Mouse (Mus musculus) layer of hippocampus, adult 2 months (tissue): Measurements from ENCODE around the gene Clybl. TPM values are rescaled to one million over a fixed set of nuclear protein-coding genes. Genes with fewer than 3 reads are reported as not detected.

ENCODE experiments used
- DNase-seq, 2 experiments: peaks; one replicate each; pipeline ENCODE4 v3.0.0; 2022; ENCODE audit warnings: low spot score in 2 of 2
- H3K27ac ChIP-seq: fragments of 200-600 bp; 2 replicates; pipeline ENCODE4 v1.8.1; 2022
- H3K4me3 ChIP-seq: fragments of 200-600 bp; 2 replicates; pipeline ENCODE4 v1.8.1; 2022; ENCODE audit warnings: mild to moderate bottlenecking
- CTCF ChIP-seq: fragments of 200-600 bp; conservative IDR thresholded peaks from 2 replicates; pipeline ENCODE4 v1.8.1; 2022; ENCODE audit warnings: antibody characterized with exemption, mild to moderate bottlenecking, moderate library complexity
- total RNA-seq, 2 experiments: library from RNA; stranded (reverse); gene quantifications; 2 replicates each; pipeline ENCODE4 v1.2.3; 2021

Clybl gene
- total RNA-seq, 2 experiments from 2014 or later: 26.2 to 28.9 TPM

DNA sequence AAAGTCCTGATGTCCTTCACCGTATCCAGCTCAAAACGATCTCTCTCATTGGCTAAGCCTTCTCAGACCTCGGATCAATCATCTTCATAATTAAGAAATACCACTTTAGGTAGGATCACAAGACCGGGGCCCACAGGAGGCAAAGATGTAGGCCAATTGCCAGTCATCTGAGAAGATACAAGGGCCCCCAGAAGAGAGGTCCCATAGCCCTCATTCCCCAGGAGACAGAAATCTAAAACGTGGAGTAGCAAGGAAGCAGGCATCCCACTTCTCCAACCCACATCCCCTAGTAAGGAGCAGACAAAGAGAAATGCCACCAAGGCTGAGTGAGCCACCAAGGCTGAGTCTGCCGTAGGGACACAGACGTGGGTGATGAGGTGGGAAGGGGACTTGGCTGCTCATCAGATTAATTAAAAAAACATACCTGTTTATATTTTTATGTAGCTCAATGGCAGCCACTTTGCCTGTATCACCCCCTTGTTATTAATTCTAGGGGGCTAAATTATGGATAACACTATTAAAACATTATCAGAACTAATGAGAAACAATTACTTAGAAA, 223.2 kb downstream of the Clybl start:
- DNase-seq: no peak
- Histone ChIP-seq H3K27ac (no peak overlapping the region; the same call in 1 of the 2 replicates), H3K4me3 (no peak overlapping the region)
- no peak for TF ChIP-seq CTCF

DNA sequence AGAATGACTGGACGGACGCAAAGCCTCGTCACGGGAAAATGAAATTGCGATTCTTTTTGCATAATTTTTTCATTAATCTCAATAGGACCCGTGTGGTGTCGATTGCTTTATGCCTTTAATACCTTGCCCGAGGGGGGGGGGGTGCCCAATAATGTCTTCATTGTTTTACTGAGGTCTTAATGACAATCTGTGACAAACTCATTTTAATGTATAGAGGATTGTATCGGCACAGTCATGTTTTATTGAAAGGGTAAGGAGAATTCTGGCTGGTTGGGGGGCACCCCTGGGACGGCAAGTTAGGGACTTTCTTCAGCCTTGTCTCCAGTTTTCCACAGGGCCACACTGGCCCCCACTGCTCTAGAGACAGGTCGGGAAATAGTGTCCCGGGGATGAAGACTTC, 223.7 kb downstream of the Clybl start:
- DNase-seq: no peak
- peak overlapping the region; percentile 70; the same call in 1 of the 2 replicates for H3K27ac ChIP-seq
- H3K4me3 ChIP-seq: no peak overlapping the region; the same call in 1 of the 2 replicates
- no peak for TF ChIP-seq CTCF

DNA sequence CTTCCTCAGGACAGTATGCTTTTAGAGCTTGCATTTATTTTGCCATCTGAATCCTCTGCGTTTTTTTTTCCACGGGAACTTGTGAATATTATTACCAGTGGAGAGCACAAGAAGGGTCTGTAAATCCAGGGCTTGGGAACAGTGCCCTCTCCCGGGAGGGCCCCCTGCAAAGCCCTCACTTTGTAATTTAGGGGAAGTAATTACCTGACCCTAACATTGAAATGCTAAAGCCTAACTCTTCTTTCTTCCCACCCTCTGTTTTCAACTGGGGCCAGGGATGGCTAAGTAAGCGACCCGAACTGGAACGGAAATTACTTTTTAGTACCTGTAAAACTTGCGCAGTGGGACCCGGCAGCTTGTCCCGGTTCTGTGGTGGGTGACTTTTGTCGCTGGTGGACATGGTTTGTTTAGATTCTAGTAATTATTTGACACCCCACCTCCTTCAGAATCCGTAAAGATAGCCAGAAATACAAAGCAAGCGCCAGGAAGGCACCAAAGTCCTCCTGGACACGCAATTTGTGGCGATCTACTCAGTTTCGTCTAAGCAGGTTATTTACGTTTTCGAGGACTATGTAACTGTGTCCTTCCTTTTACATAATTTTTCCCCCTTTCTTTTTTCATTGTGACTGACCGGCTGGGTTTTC, 224.5 kb downstream of the Clybl start:
- TF ChIP-seq CTCF: peak; percentile 36; the same call in 1 of the 2 replicates

DNA sequence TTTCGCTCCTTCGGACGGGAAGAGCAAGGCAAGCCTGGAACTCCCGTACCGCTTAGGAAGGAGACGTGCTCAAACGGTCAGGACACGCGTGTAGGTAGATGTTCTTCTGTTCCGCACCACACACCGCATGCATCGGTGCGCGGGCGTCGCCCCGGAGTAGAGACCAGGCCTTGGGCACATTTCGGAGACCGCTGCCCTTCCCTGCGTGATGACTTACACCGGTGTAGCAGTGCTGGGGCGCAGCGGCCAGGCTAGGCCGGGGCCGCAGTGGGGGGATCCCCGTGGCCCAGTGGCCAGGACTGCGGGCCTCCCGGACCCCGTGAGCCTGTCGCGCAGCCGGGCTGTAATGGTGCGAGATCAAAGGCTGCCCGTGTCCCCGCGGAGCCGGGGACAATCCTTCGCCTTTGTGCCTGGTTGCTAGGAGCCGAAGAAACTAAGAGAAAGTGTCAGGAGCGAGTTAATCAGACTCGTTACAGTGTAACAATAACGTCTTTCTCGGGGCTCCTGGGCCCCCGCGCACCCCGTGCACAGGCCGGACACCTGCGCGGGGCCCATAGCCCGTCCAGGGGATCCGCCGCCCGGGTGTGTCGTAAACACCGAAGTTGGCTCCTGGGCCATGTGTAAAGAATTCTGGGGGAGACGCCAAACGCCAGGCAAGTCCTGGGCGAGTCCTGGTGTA, 225.2 kb downstream of the Clybl start:
- Histone ChIP-seq H3K4me3 (peak overlapping the region; percentile 52), H3K27ac (peak overlapping the region; percentile 70)
- TF ChIP-seq CTCF: no peak
- peak; percentile 11 to 20 for DNase-seq

More for the DNA sequence above, 224.5 kb downstream of the Clybl start:
- DNase-seq: no peak
- peak overlapping the region; percentile 70 for H3K27ac ChIP-seq
- peak overlapping the region; percentile 52 for H3K4me3 ChIP-seq

DNA sequence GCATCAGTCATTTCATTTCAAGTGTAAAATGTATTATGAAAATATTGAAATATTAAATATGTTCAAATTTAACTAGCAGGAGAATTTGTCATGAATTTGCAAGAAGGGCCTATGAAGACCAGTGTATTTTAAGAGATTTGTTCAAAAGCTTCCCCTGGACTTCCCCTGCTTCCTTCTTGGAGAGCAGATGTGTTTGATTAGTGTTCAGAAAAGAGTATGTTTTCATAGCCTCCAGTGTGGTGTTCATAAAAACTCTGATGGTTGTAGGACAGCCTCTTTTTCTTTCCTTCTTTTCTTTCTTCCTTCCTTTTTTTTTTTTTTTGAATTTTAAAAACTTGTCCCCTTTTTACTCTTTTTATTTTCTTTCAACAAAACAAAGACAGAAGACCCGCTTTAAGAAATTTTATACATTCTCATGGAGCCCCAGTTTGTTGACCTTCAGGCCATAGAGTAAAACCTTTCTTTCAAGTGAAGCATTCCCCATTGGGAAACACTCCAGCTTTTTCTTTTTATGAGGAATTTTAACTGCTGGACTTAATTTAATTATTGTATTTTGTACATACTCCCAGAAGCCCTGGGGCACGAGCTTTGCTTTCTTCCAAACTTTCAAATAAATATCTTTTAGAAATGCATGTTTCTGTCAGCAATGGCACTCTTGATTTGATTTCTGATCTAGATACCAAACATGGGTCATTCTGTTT, 231.5 kb downstream of the Clybl start:
- H3K27ac ChIP-seq: no peak overlapping the region
- no peak overlapping the region for H3K4me3 ChIP-seq
- DNase-seq: no peak
- no peak for TF ChIP-seq CTCF

DNA sequence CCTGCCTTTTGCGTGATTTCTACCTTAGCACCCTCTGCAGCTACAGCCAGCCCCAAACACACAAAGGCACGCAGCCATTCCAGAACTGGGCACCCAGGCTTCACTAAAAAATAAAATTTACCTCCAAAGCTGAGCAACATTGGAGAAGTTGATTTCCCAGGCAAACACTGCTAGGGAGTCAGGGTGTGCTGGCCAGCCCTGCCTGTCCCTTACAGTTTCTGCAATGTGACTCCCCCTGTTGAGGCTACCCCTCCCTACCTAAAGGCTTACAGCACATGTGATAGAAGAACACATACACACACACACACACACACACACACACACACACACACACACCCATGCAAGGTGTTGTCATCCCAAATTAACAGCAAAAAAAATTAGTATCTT, 232.0 kb downstream of the Clybl start:
- TF ChIP-seq CTCF: no peak
- DNase-seq: no peak
- H3K4me3 ChIP-seq: no peak overlapping the region
- H3K27ac ChIP-seq: no peak overlapping the region

DNA sequence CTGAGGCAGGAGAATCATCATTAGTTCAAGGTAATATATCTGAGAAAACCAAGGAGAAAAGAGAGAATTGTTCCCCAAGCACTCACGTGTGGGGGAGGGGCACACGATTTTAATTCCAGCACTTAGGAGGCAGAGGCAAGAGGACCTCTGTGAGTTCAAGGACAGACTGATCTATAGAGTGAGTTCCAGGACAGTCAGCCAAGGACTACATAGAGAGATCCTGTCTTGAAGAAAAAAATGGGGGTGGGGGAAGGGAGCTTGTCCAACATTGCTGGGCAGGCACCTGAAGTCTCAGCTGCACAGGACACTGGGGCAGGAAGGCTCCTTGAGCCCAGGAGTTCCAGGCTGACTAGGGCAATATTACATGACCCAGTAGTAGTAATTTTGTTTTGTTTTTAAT, 233.3 kb downstream of the Clybl start:
- TF ChIP-seq CTCF: no peak
- H3K4me3 ChIP-seq: no peak overlapping the region
- no peak for DNase-seq
- H3K27ac ChIP-seq: no peak overlapping the region

DNA sequence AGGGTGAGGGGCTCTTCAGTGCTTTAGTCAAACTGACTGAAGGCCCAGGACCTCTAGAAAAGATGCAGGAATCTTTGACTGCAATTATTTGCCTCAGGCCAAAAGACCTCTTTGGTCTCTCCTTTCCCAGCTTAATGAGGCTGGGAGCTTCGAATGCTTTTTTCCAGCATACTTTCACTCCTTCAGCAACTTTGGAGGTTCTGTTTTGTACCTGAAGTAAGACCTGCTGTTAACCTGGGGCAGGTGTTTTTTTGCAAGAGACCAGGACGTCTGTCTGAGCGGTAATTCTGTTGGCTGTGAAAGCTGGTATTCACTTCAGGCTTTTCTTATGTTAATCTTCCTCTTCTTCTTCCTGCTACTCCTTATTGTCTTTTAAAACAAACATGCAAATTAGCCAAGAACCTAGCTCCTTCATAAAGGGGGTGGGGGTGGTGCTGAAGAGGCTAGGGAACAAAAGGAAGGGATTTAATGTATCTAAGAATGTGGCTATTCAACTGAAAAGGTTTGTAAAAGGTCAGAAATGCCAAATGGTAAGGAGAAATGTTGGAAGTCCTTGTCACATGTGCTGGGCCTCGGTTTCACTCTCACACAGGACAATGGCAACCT, 234.8 kb downstream of the Clybl start:
- Histone ChIP-seq H3K4me3 (no peak overlapping the region), H3K27ac (no peak overlapping the region)
- no peak for TF ChIP-seq CTCF
- DNase-seq: no peak

DNA sequence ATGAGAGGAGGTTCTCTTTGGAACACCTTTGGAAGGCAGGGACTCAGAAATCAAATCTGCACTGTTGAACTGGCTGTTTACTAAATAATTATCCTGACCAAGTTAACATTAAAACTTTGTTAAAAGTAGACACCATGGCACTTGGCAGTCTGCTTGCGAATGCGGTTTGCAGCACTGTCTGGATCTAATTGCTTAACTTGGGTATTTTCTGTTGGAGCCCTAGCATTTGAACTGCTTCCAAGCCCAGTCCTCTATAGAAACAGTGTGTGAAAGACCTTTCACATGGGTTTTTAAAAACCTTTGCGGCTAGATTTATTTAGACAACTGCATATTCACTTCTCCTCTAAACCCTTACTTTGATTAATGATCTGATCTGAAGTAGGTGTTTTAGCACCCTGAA, 242.9 kb downstream of the Clybl start:
- no peak for DNase-seq
- Histone ChIP-seq H3K27ac (no peak overlapping the region), H3K4me3 (no peak overlapping the region)
- TF ChIP-seq CTCF: no peak

DNA sequence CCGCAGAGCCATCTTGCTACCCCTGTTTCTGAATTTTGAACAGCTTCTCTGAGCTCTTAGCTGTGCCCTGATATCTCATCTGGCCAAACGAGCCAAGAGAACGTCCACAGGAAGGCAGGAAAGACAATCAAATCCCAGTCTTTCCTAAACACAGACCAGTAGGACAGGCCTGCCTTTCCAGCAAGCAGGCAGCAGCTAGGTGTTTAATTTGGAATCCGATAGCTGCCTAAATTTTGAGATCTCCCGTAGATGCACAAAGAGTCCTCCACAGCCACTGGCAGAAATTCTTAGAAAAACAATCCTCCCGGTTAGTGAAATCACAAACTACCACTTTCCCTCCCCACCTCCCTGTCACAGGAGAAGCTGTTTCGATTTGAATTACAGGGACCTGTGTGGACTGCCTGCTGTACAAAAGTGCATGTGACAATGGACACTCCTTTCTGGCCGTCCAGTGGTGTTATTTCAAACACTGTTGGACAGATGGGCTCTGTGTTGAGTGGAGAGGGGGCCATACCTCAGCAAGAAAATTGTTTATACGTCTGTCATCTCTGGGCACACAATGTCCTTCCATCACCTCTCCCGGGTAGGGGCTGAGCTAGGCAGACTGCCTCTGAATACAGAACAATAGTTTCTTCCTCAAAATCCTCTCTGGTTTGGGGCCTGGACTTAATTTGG, 245.2 kb downstream of the Clybl start:
- Histone ChIP-seq H3K4me3 (no peak overlapping the region), H3K27ac (no peak overlapping the region)
- no peak for DNase-seq
- no peak for TF ChIP-seq CTCF

DNA sequence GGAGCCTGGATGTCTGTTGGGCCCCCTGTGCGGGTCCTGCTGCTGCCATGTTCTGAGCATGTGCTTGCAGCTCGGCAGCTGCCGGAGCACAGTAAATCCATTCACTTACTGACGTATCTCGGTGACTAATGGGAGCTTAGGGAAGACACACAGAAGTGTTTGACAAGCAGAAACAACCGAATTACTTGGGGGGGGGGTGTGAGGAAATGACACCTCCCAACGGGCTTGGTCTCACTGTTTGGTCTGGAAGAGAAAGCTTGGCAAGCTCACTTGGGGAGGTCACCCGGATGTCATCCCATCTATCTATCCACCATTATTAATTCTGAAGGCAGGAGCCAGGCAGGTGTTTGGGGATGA, 245.7 kb downstream of the Clybl start:
- no peak overlapping the region for H3K4me3 ChIP-seq
- no peak for DNase-seq
- TF ChIP-seq CTCF: no peak
- no peak overlapping the region for H3K27ac ChIP-seq

DNA sequence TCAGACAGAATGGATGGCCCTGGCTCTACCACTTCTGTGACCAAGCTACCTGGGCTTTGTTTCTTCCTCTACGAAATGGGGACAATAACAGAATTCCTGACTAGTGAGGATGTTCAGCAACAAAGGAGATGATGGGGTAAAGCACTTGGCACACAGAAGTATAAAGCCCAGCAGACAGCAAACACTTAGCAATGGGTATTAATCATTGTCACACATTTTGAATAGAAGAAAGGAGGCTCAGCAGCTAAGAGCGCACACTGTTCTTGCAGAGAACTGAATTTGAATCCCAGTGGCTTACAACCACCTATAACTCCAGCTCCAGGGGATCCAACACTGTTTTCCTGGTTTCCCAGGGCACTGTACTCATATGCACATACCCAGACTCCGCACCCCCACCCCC, 246.2 kb downstream of the Clybl start:
- no peak for TF ChIP-seq CTCF
- Histone ChIP-seq H3K27ac (no peak overlapping the region), H3K4me3 (no peak overlapping the region)
- DNase-seq: no peak
